Mouse (Mus musculus) embryonic facial prominence, embryonic 11.5 days (tissue): ENCODE data around the gene BC029722. TPM values are rescaled to one million over a fixed set of nuclear protein-coding genes. Genes with fewer than 3 reads are reported as not detected.

Experiments
- ATAC-seq: fragments of 200-750 bp; cut with Nextera tagmentation; replicated peaks from 2 replicates; pipeline ENCODE4 v1.8.0; 2017; ENCODE audit warnings: low read depth; ENCODE audit not compliant: insufficient number of reproducible peaks, low FRiP score, low TSS enrichment
- DNase-seq: peaks from one replicate; pipeline ENCODE4 v3.0.0-alpha.2; 2015; ENCODE audit warnings: low spot score
- H3K27ac ChIP-seq: fragments of 300-500 bp; sonication (generic); replicated peaks from 2 replicates; pipeline ENCODE4 v1.5.1; 2014; ENCODE audit warnings: mild to moderate bottlenecking, low read depth, low read length, control low read depth
- H3K27me3 ChIP-seq: fragments of 300-500 bp; sonication (generic); 2 replicates; pipeline ENCODE4 v1.6.1; 2014; ENCODE audit warnings: mild to moderate bottlenecking, low read length, moderate library complexity, mixed read lengths; ENCODE audit not compliant: control insufficient read depth, insufficient read depth
- H3K36me3 ChIP-seq: fragments of 300-500 bp; sonication (generic); replicated peaks from 2 replicates; pipeline ENCODE4 v1.6.1; 2014; ENCODE audit warnings: low read depth, mild to moderate bottlenecking, low read length, moderate library complexity, mixed read lengths; ENCODE audit not compliant: control insufficient read depth, insufficient read depth
- H3K4me1 ChIP-seq: fragments of 300-500 bp; sonication (generic); 2 replicates; pipeline ENCODE4 v1.6.1; 2014; ENCODE audit warnings: low read length, mixed read lengths; ENCODE audit not compliant: control insufficient read depth, insufficient read depth
- H3K4me2 ChIP-seq: fragments of 300-500 bp; sonication (generic); 2 replicates; pipeline ENCODE4 v1.6.1; 2014; ENCODE audit warnings: low read depth, mild to moderate bottlenecking, control low read depth, low read length, moderate library complexity
- H3K4me3 ChIP-seq: fragments of 300-500 bp; sonication (generic); 2 replicates; pipeline ENCODE4 v1.5.1; 2014; ENCODE audit warnings: low read depth, low read length, control low read depth
- H3K9ac ChIP-seq: fragments of 300-500 bp; sonication (generic); replicated peaks from 2 replicates; pipeline ENCODE4 v1.6.1; 2014; ENCODE audit warnings: mild to moderate bottlenecking, control low read depth, low read length
- H3K9me3 ChIP-seq: fragments of 300-500 bp; sonication (generic); replicated peaks from 2 replicates; pipeline ENCODE4 v1.6.1; 2016; ENCODE audit warnings: mild to moderate bottlenecking, low read length, inconsistent platforms, mixed read lengths; ENCODE audit not compliant: control insufficient read depth
- WGBS: fragments of 180-500 bp; shearing (Covaris S2); extraction: QIAGEN DNeasy Blood & Tissue Kit; methylation state at CpG from one replicate; pipeline ENCODE4 v1.1.7; 2014; 5-methylcytosine and 5-hydroxymethylcytosine counted together
- polyA plus RNA-seq: library from polyadenylated mRNA; unstranded; fragments of >200 nt; fragmentation: Nextera tagmentation; extraction: Ambion mirVana; gene quantifications from 2 replicates; pipeline ENCODE4 v1.2.1, GENCODE M21; 2014

BC029722 gene
- polyA plus RNA-seq, 1 experiment from 2014 or later = 5.7 TPM

DNA sequence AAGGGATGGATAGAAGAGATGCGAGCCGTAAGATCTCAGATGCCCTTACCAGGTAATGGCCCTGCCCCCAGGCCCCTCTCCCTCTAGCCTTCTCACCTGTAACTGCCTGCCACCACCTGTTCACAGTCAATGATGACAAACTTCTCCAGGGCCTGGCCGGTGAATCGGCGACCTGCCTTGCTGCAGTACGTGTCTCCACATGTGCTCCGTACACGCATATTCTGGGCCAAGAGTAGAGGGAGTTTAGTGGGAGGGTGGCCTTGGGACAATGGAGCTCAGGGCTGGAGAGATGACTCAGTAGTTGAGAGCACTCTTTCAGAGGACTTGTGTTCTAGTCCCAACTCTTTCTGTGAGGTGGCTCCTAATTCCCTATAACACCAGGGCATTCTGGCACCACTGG is 11.6 kb upstream of the BC029722 start:
- Histone ChIP-seq H3K4me1 (no peaks in the 10 kb centered on the region), H3K9me3 (no peaks in the 10 kb centered on the region), H3K4me2 (no peak overlapping the region), H3K9ac (no peak overlapping the region), H3K4me3 (no peak overlapping the region), H3K27me3 (no peaks in the 10 kb centered on the region), H3K36me3 (no peaks in the 10 kb centered on the region), H3K27ac (no peak overlapping the region)
- ATAC-seq = no peak
- no peak for DNase-seq
- 91% methylated on average over 8 of the region's 8 CpGs for WGBS

DNA sequence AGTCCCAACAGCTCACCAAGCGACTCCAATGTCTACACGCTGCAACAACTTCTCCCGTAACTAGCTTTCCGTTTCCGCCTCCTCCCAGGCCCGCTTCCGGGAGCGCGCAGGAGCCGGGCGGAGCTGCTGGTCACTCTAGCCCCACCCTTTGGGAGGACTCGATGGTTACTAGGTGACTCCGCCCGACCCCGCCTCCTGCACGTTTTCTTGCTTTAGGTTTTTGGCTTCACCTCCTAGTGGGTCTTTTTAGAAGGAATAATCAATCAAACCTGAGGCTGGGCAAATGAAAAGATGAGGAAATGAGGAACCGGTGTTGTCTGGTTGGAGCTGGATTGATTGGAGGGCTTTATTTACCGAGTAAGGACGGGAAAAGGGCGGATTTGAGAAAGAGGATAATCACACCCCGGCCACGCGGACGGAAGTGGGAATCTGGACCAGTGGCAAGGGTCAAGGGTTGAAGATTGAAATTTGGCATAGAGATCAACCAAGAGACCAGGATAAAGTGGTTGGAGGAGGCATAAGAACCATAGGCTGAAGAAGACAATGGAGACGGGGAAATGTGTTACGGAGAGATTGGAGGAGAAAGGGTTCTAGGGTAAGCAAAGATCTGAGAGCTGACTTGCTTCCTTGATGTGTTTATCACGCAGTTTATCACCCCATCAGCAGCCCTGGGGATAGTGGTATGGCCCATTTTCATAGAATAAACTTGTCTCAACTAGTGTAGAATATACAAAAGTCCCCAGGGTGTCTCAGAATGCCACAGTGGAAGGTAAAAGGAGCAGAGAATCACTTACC is 7.6 kb upstream of the BC029722 start, which contains the start of gene Eif6:
Eif6 (minus strand) TSS at position 296 of the 795 bp plus-strand sequence.
- H3K27me3 ChIP-seq = no peaks in the 10 kb centered on the region
- ATAC-seq (peak; percentile 92), DNase-seq (peak; percentile 96)
- H3K4me3 ChIP-seq = peak within 1 kb of the TSS; percentile 74
- 0 out of 2 replicates have a peak within 1 kb of the TSS, but pooled peaks have one; percentile 23 for H3K27ac ChIP-seq
- H3K36me3 ChIP-seq = peaks cover 3% of the 10 kb centered on the region; the same call in 1 of the 2 replicates
- H3K9ac ChIP-seq = peak within 1 kb of the TSS; percentile 68
- no peaks in the 10 kb centered on the region; the same call in 1 of the 2 replicates for H3K4me1 ChIP-seq
- no peaks in the 10 kb centered on the region for H3K9me3 ChIP-seq
- WGBS = 5% methylated on average over 27 of the region's 27 CpGs
- peak within 1 kb of the TSS; percentile 58 for H3K4me2 ChIP-seq

DNA sequence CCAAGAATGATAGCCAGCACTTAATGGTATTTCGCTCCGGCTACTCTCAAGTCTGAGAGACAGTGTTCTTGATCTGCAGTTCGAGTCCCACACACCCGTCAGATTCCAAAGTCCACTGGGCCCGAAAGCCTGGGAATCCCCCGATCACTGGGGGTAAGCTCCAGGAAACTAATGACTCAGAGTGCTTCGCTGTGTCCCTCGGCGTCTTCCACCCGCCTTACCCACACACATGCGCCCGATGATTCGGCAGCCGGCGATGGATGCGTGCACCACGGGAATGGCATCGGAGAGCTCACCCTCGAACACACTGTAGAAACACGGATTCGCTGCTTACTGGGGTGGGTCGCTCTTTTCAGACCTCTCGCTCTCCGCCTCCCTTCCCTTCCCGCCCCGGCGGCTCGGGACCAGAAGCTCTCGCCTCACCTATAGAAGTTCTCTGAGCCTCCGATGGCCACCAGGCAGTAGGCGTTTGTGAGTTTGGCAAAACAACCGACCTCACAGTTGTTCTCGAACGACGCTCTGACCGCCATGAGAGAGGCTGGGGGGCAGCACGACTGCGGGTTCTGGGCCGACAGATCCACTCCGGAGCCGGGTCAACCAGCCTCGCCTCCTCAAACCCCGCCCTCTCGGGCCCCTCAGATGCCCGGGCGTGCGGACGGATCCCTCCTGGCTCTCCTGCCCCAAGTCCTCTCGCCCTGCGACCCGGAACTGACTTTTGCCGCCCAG is 6.8 kb upstream of the BC029722 start:
- 0 out of 2 replicates have a peak overlapping the region, but pooled peaks have one; percentile 23 for H3K27ac ChIP-seq
- DNase-seq = peak; percentile 14
- peaks cover 3% of the 10 kb centered on the region; the same call in 1 of the 2 replicates for H3K36me3 ChIP-seq

DNA sequence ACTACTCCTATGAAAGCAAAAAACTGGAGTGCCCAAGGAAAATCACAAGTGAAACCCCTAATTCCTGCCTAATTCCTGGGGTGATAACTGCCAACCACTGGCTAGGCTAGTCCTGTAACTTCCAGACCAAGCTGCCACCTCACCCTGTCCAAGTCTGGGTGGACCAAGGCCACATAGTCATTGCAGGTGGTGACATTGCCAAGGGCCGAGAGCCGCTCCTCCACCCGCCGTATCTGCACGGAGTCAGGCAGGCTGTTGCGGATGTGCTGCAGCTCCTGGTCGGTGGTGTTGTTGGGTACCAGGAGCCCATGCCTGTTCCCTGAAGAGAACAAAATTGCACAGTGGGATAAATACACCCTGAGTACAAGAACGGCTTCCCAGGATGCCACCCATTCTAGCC is 4.5 kb upstream of the BC029722 start:
- no peak for ATAC-seq
- H3K9ac ChIP-seq = no peak overlapping the region
- no peak overlapping the region for H3K27ac ChIP-seq
- H3K27me3 ChIP-seq = no peaks in the 10 kb centered on the region
- no peak overlapping the region for H3K4me3 ChIP-seq
- H3K9me3 ChIP-seq = no peaks in the 10 kb centered on the region
- DNase-seq = no peak
- 95% methylated on average over 8 of the region's 8 CpGs for WGBS
- H3K36me3 ChIP-seq = peaks cover 3% of the 10 kb centered on the region
- no peak overlapping the region for H3K4me2 ChIP-seq
- H3K4me1 ChIP-seq = no peaks in the 10 kb centered on the region; the same call in 1 of the 2 replicates

More for the DNA sequence above, 6.8 kb upstream of the BC029722 start:
- WGBS = 3% methylated on average over 50 of the region's 52 CpGs
- Histone ChIP-seq H3K9me3 (no peaks in the 10 kb centered on the region), H3K9ac (peak overlapping the region; percentile 68), H3K4me1 (no peaks in the 10 kb centered on the region; the same call in 1 of the 2 replicates), H3K27me3 (no peaks in the 10 kb centered on the region), H3K4me2 (peak overlapping the region; percentile 58), H3K4me3 (peak overlapping the region; percentile 74)
- peak; percentile 10; the same call in 1 of the 2 replicates for ATAC-seq

DNA sequence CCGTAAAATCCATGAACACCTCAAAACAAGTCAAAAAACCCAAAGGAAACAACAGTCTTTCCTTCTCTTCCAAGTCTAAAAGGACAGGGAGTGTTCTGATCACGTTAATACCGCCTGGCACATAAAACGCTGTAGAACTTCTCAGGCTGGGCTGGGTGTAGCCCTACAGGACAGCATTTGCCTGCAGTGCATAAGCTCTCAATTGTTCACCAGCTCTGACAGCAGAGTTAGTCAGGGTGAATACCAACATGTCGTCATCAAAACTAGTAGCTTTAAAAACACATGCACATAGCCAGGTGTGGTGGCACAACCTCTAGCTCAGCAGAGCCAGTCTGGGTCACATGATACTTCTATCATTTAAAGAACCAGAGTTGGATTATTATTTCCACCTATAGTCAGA is 1.6 kb upstream of the BC029722 start:
- no peak overlapping the region for H3K4me3 ChIP-seq
- WGBS = 90% methylated on average over 5 of the region's 5 CpGs
- ATAC-seq = no peak
- DNase-seq = no peak
- H3K9me3 ChIP-seq = no peaks in the 10 kb centered on the region
- H3K4me2 ChIP-seq = no peak overlapping the region
- H3K9ac ChIP-seq = no peak overlapping the region
- peaks cover 3% of the 10 kb centered on the region for H3K36me3 ChIP-seq
- H3K4me1 ChIP-seq = no peaks in the 10 kb centered on the region; the same call in 1 of the 2 replicates
- H3K27me3 ChIP-seq = no peaks in the 10 kb centered on the region
- no peak overlapping the region for H3K27ac ChIP-seq

DNA sequence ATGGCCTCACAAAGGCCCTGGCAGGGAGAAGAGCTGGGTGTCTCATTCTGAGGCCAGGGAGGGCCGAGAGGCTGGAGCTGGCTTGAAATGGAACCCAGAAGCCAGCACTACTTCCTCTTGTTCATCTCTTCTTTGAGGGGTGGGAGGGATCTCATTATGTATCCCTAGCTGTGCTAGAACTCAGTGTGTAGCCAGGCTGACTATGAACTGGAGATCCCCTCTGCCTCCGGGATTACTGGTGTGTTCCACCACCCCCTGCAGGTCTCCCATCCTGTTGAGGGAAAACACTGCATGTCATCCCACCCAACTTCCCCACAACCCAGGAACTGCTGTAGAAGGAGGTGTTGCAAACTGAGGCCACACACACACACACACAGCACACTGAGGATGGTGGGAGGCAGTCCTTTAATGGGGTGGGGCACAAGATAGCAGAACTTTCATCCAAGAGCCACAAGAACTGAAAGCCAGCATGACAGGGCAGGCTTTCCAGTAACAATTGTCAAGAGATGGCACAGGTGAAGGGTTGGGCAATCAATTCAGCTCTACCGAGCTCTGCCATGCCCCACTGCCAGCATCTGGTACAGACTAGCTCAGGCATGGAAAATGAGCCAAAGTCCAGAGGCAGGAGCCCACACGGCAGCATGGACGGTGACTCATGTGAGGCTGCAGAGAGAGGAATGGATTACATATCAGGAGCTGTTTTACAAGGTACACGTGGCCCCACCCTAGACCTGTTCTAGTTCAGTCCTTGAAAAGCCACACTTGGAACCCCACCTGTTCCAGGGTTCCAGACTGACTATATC is 424 bp upstream of the BC029722 start:
- H3K27me3 ChIP-seq = no peaks in the 10 kb centered on the region
- 69% methylated on average over 6 of the region's 6 CpGs for WGBS
- ATAC-seq (no peak), DNase-seq (no peak)
- H3K9me3 ChIP-seq = no peaks in the 10 kb centered on the region
- H3K4me2 ChIP-seq = peak overlapping the region; percentile 86
- H3K4me1 ChIP-seq = no peaks in the 10 kb centered on the region
- no peak overlapping the region for H3K4me3 ChIP-seq
- H3K27ac ChIP-seq = no peak overlapping the region; the same call in 1 of the 2 replicates
- no peak overlapping the region for H3K9ac ChIP-seq
- H3K36me3 ChIP-seq = peaks cover 3% of the 10 kb centered on the region

DNA sequence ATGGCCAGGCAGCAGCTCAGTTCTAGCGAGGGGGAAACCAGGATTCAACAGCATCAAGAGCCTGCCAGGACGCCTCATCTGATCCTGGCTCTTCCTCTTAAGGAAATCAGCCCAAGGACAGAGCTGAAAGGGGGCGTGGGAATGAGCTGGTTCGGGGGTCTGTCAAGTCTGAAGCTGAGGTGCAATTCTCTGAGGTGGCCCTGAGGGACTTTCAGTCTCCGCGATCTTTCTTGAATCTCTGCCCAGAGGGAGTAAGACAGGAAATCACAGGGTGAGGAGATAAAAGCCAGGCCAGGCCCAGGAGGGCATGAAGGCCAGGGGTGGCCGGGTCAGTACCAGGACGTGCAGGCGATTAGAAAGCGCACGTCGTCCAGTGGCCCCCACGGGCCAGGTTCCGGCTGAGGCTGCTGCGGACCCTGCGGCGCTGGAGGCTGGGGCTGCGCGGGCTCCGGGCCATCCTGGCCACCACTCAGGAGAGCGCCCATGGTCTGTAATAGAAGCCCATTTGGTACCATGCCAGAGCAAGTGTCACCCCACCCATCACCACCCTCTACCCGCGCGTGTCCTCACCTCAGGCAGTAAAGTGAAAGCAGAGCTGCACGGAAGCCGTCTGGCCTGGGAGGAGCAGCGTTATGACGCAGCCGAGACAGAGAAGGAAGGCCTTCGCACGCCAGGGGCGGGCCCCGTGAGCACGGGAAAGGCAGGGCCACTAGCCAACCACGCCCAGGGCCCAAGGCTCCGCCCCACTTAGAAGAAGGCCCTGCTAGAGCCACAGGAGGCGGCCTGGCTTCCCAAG is 432 bp downstream of the BC029722 start:
- H3K27ac ChIP-seq = peak overlapping the region; percentile 10; the same call in 1 of the 2 replicates
- H3K4me2 ChIP-seq = peak overlapping the region; percentile 86
- no peaks in the 10 kb centered on the region for H3K27me3 ChIP-seq
- DNase-seq (peak; percentile 93), ATAC-seq (peak; percentile 87)
- 2% methylated on average over 37 of the region's 37 CpGs for WGBS
- H3K9ac ChIP-seq = peak overlapping the region; percentile 75
- H3K9me3 ChIP-seq = no peaks in the 10 kb centered on the region
- peaks cover 3% of the 10 kb centered on the region for H3K36me3 ChIP-seq
- H3K4me3 ChIP-seq = peak overlapping the region; percentile 54
- no peaks in the 10 kb centered on the region for H3K4me1 ChIP-seq
